Mouse (Mus musculus): Measurements from ENCODE around the gene Tmem30c. TPM values are rescaled to one million over a fixed set of nuclear protein-coding genes. Genes with fewer than 3 reads are reported as not detected.

Tmem30c gene
- not detected in 2 replicates for polyA plus RNA-seq (2012; ENCODE audit: insufficient read depth, insufficient read length, low replicate concordance, missing spikeins)

GRCm38 (mm10) chr16:57292765-57293164 is at the start of gene Tmem30c:
TSS of gene Tmem30c (minus strand) at chr16:57292865.
- WGBS: 90% methylated on average over 2 of the region's 2 CpGs
- Histone ChIP-seq H3K4me3 (ENCODE audit: insufficient read depth, low read depth, low read length) (no peak within 1 kb of the TSS), H3K27ac (ENCODE audit: insufficient read depth, low read depth, low read length) (no peak within 1 kb of the TSS), H3K4me1 (ENCODE audit: control insufficient read depth, insufficient read depth, low read length) (no peaks in the 10 kb centered on the region)
- TF ChIP-seq CTCF (IDR thresholded peaks at IDR 0.05; ENCODE audit: insufficient read depth, low read depth, low read length): no peak
- TF ChIP-seq POLR2A (IDR thresholded peaks at IDR 0.05; ENCODE audit: insufficient read depth, low read depth, low read length): no peak

GRCm38 (mm10) chr16:57340613-57340898 is 47.9 kb upstream of the Tmem30c start:
- Histone ChIP-seq H3K4me3 (ENCODE audit: insufficient read depth, low read depth, low read length) (no peak overlapping the region), H3K4me1 (ENCODE audit: control insufficient read depth, insufficient read depth, low read length) (no peaks in the 10 kb centered on the region), H3K27ac (ENCODE audit: insufficient read depth, low read depth, low read length) (no peak overlapping the region)
- TF ChIP-seq POLR2A (IDR thresholded peaks at IDR 0.05; ENCODE audit: insufficient read depth, low read depth, low read length): no peak
- WGBS: 46% methylated on average over 5 of the region's 5 CpGs

GRCm38 (mm10) chr16:57339765-57340612 is 47.3 kb upstream of the Tmem30c start:
- Histone ChIP-seq H3K4me1 (ENCODE audit: control insufficient read depth, insufficient read depth, low read length) (no peaks in the 10 kb centered on the region), H3K27ac (ENCODE audit: insufficient read depth, low read depth, low read length) (no peak overlapping the region), H3K4me3 (ENCODE audit: insufficient read depth, low read depth, low read length) (no peak overlapping the region)
- TF ChIP-seq CTCF (IDR thresholded peaks at IDR 0.05; ENCODE audit: insufficient read depth, low read depth, low read length): no peak
- TF ChIP-seq POLR2A (IDR thresholded peaks at IDR 0.05; ENCODE audit: insufficient read depth, low read depth, low read length): no peak
- 92% methylated on average over 8 of the region's 8 CpGs for WGBS

- Histone ChIP-seq H3K4me1 (ENCODE audit: control insufficient read depth, insufficient read depth, low read length) (no peaks in the 10 kb centered on the region), H3K4me3 (ENCODE audit: insufficient read depth, low read depth, low read length) (no peak overlapping the region), H3K27ac (ENCODE audit: insufficient read depth, low read depth, low read length) (no peak overlapping the region)
- WGBS: 80% methylated on average over 11 of the region's 11 CpGs
- TF ChIP-seq CTCF (IDR thresholded peaks at IDR 0.05; ENCODE audit: insufficient read depth, low read depth, low read length): no peak
- TF ChIP-seq POLR2A (IDR thresholded peaks at IDR 0.05; ENCODE audit: insufficient read depth, low read depth, low read length): no peak
Observed at GRCm38 (mm10) chr16:57336770-57337423, 44.2 kb upstream of the Tmem30c start.

- TF ChIP-seq CTCF (IDR thresholded peaks at IDR 0.05; ENCODE audit: insufficient read depth, low read depth, low read length): no peak
- TF ChIP-seq POLR2A (IDR thresholded peaks at IDR 0.05; ENCODE audit: insufficient read depth, low read depth, low read length): no peak
- Histone ChIP-seq H3K4me3 (ENCODE audit: insufficient read depth, low read depth, low read length) (no peak overlapping the region), H3K4me1 (ENCODE audit: control insufficient read depth, insufficient read depth, low read length) (no peaks in the 10 kb centered on the region), H3K27ac (ENCODE audit: insufficient read depth, low read depth, low read length) (no peak overlapping the region)
- WGBS: 88% methylated on average over 7 of the region's 7 CpGs
Observed at GRCm38 (mm10) chr16:57332301-57332700, 39.6 kb upstream of the Tmem30c start.

GRCm38 (mm10) chr16:57330111-57330510 is 37.4 kb upstream of the Tmem30c start:
- H3K4me3 ChIP-seq (ENCODE audit: insufficient read depth, low read depth, low read length): no peak overlapping the region
- H3K27ac ChIP-seq (ENCODE audit: insufficient read depth, low read depth, low read length): no peak overlapping the region
- no peaks in the 10 kb centered on the region for H3K4me1 ChIP-seq (ENCODE audit: control insufficient read depth, insufficient read depth, low read length)
- 86% methylated on average over 2 of the region's 2 CpGs for WGBS
- TF ChIP-seq POLR2A (IDR thresholded peaks at IDR 0.05; ENCODE audit: insufficient read depth, low read depth, low read length): no peak
- no peak for TF ChIP-seq CTCF (IDR thresholded peaks at IDR 0.05; ENCODE audit: insufficient read depth, low read depth, low read length)

- no peak for TF ChIP-seq CTCF (IDR thresholded peaks at IDR 0.05; ENCODE audit: insufficient read depth, low read depth, low read length)
- TF ChIP-seq POLR2A (IDR thresholded peaks at IDR 0.05; ENCODE audit: insufficient read depth, low read depth, low read length): no peak
- H3K4me1 ChIP-seq (ENCODE audit: control insufficient read depth, insufficient read depth, low read length): no peaks in the 10 kb centered on the region
- H3K4me3 ChIP-seq (ENCODE audit: insufficient read depth, low read depth, low read length): no peak overlapping the region
- 85% methylated on average over 8 of the region's 8 CpGs for WGBS
- no peak overlapping the region for H3K27ac ChIP-seq (ENCODE audit: insufficient read depth, low read depth, low read length)
Observed at GRCm38 (mm10) chr16:57329028-57329427, 36.4 kb upstream of the Tmem30c start.

- no peak overlapping the region for H3K27ac ChIP-seq (ENCODE audit: insufficient read depth, low read depth, low read length)
- WGBS: 81% methylated on average over 7 of the region's 7 CpGs
- TF ChIP-seq CTCF (IDR thresholded peaks at IDR 0.05; ENCODE audit: insufficient read depth, low read depth, low read length) (no peak), POLR2A (IDR thresholded peaks at IDR 0.05; ENCODE audit: insufficient read depth, low read depth, low read length) (no peak)
Observed at GRCm38 (mm10) chr16:57326996-57327395, 34.3 kb upstream of the Tmem30c start.

More at GRCm38 (mm10) chr16:57326996-57327395, 34.3 kb upstream of the Tmem30c start:
- Histone ChIP-seq H3K4me3 (ENCODE audit: insufficient read depth, low read depth, low read length) (no peak overlapping the region), H3K4me1 (ENCODE audit: control insufficient read depth, insufficient read depth, low read length) (no peaks in the 10 kb centered on the region)

Measured in olfactory bulb, adult 2 months (tissue).